Mouse (Mus musculus) cerebellum, adult (tissue): ENCODE measurements around the gene Gp6.
"Not testable (repeated sequence)": the region's sequence is repeated elsewhere in the genome, so short reads cannot be mapped to it uniquely, and the experiment has no call there.

Experiments
- ATAC-seq: cut with Nextera tagmentation; 2 replicates; pipeline ENCODE4 v1.9.2; 2017; ENCODE audit warnings: mild to moderate bottlenecking, moderate library complexity, mixed read lengths; ENCODE audit not compliant: insufficient number of reproducible peaks, low FRiP score, low TSS enrichment

Gp6 gene

DNA sequence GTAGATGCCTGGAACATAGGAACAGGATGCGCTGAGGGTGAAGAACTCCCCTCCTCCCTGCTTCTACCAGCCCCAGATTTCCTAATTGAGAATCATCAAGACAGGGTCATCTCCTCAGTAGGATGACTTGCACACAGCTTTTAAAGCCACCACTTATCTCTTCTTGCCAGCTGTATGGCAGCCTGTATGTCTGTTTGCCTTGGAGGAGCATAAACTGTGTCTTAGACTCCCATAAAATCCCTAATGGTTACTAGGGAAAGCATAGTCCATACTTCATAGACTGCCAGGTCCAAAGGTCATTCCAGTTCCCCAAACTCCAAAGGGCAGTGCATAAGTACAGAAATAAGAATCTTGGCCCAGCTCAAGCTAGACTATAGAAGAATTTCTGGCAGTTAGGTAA lies at the start of gene Gp6:
Gp6 (minus strand) TSS at position 15 of the 400 bp plus-strand sequence.
- ATAC-seq = no peak

GRCm38 (mm10) chr7:4447138-4447537 lies 49.6 kb upstream of the Gp6 start:
- ATAC-seq = no peak

GRCm38 (mm10) chr7:4445216-4445791 lies 47.8 kb upstream of the Gp6 start, which contains the start of gene Rdh13:
TSS of gene Rdh13 (minus strand) at chr7:4445649.
- peak; percentile 94 for ATAC-seq

DNA sequence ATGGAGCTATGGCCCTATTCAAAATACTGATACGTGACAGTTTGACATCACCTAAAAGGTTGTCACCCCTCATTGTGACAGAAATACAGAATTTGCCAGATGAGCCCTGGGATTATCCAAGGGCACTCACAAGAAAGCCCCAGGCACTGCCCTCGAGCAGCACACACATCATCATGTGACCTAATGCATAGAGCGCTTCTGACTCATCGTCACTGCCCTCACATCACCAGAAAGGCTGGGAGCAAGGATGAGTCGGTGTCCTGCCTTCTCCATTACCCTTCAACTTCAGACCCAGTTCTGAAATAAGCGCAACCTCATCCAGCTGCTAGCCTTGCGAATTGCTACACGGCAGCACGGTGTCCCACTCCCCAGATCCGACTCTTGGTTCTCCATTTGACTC lies 43.0 kb upstream of the Gp6 start:
- no peak for ATAC-seq

DNA sequence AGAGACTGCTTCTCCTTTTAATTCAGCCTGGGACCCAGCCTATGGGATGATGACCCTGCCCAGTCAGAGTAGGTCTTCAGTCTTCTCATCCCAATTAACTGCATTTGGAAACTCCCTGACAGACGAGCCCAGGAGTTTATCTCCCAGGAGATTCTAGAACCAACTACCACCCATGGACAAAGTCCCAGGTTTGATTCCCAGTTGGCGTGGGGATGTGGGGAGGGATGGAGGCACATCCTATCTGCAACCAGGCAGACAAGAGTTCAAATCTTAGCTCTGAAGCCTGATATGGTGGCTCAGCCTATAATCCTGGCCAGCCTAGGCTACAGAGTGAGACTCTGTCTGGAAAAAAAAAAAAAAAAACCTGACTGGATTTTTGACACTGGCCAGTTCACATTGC lies 40.2 kb upstream of the Gp6 start:
- ATAC-seq = no peak

GRCm38 (mm10) chr7:4432026-4432425 lies 34.5 kb upstream of the Gp6 start:
- no peak for ATAC-seq

DNA sequence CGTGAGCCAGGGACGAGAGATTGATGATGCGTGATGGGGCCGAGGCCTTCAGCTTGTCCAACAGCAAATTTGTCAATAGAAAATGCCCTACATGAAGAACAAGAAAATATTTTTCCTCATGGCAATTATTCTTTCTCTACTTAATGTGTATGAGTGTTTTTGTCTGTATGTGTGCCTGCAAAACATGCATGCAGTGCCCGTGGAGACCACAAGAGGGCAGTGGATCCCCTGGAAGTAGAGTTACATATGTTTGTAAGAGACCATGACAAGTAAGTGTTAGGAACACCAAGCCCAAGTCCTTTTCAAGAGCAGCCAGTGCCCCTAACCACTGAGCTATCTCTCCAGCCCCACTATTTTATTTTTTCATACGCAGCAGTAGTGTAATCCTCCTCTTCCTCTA lies 34.0 kb upstream of the Gp6 start:
- no peak for ATAC-seq

DNA sequence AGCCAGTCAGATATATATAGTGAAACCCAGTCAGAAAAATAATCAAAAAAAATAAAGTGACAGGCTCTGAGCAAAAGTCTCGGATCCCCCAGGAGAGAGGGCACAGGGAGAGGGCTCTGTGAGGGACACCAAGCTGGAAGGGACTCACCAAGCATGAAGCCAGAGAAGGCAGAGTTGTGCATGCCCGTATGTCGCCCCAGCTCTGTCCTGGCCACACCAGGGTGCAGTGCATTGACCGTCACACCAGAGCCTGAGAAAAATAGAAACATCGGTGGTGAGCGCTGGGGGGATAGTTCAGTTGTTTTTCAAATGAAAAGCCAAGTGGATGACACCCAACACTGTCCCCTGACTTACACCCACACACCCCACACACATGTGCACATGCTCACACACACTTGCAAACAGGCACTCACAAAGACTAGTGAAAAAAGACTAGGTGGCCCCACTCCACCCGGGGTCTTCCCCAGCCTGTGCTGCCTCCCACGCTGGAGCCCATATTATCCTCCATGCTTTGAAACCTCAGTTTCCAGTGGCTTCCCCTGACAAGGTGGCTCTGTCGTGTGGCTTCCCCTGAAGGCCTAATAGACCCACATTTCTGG lies 32.8 kb upstream of the Gp6 start:
- ATAC-seq = no peak

GRCm38 (mm10) chr7:4427161-4427912 lies 29.8 kb upstream of the Gp6 start:
- ATAC-seq = peak; percentile 89

DNA sequence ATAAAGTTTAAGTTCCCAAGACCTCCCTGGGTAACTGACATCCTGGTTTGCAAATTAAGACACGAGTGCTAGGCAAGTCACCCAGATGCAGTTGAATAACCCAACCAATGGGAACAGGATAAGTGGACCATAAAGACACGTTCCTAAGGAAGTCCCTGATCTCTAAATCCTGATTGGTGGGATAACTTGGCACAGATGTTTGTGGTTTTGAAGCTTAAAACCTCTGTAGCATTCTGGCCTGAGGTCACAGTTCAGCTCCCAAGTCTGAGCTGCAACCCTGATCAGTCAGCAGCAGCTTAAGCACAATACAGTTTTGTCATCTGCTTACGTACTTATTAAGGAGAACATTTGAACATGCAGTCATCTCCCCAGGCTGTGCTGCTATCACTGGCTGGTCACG lies 22.7 kb upstream of the Gp6 start:
- no peak for ATAC-seq

DNA sequence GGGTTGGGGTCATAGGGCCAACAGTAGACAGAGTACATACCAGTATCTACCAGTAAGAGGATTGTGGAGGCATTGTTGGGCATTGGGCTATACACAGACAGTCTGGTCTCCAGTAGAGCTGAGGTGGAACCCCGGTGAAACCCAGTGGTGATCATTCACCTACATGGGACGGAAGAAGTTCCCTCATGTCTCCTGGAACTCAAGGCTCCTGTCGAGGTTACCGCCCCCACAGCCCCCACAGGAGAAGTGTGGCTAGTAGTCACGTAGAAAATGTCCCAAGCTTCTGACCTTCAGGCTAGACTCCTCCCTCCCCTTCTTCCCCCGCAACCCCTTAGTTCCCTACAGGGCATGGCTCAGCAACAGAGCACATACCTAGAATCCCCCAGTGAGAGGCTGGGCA lies 22.1 kb upstream of the Gp6 start:
- ATAC-seq = no peak

DNA sequence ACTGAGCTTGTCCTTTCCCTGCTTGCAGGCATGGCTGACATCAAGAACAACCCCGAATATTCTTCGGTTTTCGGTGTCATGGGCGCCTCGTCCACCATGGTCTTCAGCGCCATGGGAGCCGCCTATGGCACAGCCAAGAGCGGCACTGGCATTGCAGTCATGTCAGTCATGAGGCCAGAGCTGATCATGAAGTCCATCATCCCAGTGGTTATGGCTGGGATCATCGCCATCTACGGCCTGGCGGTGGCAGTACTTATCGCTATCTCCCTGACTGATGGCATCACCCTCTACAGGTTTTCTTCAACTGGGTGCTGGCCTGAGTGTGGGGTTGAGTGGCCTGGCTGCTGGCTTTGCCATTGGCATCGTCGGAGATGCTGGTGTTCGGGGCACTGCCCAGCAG lies 14.9 kb upstream of the Gp6 start:
- not testable (repeated sequence) for ATAC-seq

DNA sequence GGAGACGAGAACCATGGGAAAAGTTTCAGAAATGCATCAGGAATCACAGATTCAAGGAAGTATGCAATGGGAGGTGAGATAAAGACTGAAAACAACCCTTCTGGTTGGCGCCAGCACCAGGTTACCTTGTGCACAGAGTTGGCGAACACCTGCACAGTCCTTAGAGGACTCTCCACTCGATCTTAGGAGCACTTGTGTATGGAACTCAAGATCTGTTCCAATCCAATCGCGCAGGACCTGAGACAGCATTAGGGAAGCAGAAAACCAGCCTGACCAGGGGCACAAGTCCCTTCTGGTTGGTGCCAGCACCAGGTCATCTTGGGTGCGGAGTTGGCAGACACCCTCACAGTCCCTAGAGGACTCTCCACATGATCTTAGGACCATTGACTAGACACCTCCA lies 24.0 kb downstream of the Gp6 start:
- ATAC-seq = no peak

DNA sequence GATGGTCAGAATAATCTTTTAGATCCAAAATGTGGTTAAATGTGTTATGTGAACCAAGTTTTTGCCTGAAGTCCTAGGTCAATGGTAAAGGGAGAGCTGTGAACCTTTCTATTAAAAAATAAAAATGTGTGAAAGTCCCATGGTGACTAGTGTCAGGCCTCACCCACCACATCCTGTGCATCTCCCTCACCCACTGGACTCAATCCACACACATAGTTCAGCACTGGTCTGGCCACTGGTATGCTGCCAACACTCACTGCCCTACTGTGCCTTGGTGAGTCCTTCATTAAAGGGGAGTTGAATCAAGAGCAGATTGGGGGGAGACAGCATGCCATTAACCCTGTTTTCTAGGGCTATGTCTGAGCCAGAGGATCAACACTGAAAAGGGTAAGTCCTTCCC lies 60.0 kb downstream of the Gp6 start, which contains the start of gene Ncr1:
Ncr1 (plus strand) TSS at position 216 of the 400 bp plus-strand sequence.
- ATAC-seq = no peak

DNA sequence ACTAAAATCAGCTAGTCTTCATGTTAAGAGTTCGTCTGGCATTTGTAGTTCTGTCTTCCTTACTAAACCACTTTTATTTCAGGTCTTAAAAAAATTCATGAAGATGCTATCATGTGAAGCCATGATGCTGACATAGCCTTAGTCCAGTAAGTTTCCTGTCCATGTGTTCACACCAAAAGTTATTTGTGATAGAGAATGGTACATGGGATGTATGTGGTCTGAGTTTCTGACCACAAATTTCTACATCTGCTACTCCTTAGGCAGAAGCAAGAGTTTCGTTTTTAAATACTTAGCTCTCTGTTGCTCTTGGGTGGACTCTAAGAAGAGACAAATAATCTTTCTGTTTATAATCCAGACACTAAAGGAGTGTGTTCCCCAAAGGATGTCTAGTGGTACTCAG lies 74.2 kb downstream of the Gp6 start:
- ATAC-seq = no peak
